Mouse (Mus musculus) E14TG2a.4 (cell line): ENCODE measurements around the gene Bud23.

ENCODE experiments used
- H3K27me3 ChIP-seq: 2 replicates; pipeline ENCODE4 v1.6.1; 2014; ENCODE audit warnings: low read length, control low read depth; ENCODE audit not compliant: insufficient read depth
- H3K36me3 ChIP-seq: 2 replicates; pipeline ENCODE4 v1.6.1; 2014; ENCODE audit warnings: low read length, control low read depth; ENCODE audit not compliant: insufficient read depth
- H3K4me1 ChIP-seq: replicated peaks from 2 replicates; pipeline ENCODE4 v1.6.1; 2014; ENCODE audit warnings: low read depth, low read length, control low read depth
- H3K4me3 ChIP-seq: replicated peaks from 2 replicates; pipeline ENCODE4 v1.5.1; 2014; ENCODE audit warnings: mild to moderate bottlenecking, low read length
- H3K9me3 ChIP-seq: 2 replicates; pipeline ENCODE4 v1.6.1; 2014; ENCODE audit warnings: low read length, control low read depth
- CTCF ChIP-seq: conservative IDR thresholded peaks from 2 replicates; pipeline ENCODE4 v1.5.1; 2014; ENCODE audit warnings: low read length
- NANOG ChIP-seq: IDR thresholded peaks from 2 replicates; pipeline ENCODE4 v1.6.1; 2014; ENCODE audit warnings: borderline replicate concordance, low read length, mixed read lengths
- POU5F1 ChIP-seq: IDR thresholded peaks from 2 replicates; pipeline ENCODE4 v1.6.1; 2014; ENCODE audit warnings: low read length, borderline replicate concordance

The Bud23 gene

GRCm38 (mm10) chr5:135037946-135038345 is 26.8 kb downstream of the Bud23 start:
- Histone ChIP-seq H3K36me3 (peaks cover 15% of the 10 kb centered on the region; the same call in 1 of the 2 replicates), H3K4me3 (no peak overlapping the region), H3K9me3 (peaks cover 10% of the 10 kb centered on the region), H3K27me3 (no peaks in the 10 kb centered on the region), H3K4me1 (peaks cover 77% of the 10 kb centered on the region)
- TF ChIP-seq CTCF (no peak), POU5F1 (no peak), NANOG (no peak)

GRCm38 (mm10) chr5:135035608-135036359 is 29.0 kb downstream of the Bud23 start:
- Histone ChIP-seq H3K4me3 (no peak overlapping the region), H3K9me3 (peaks cover 10% of the 10 kb centered on the region), H3K27me3 (no peaks in the 10 kb centered on the region), H3K4me1 (peaks cover 67% of the 10 kb centered on the region), H3K36me3 (peaks cover 15% of the 10 kb centered on the region; the same call in 1 of the 2 replicates)
- TF ChIP-seq POU5F1 (no peak), NANOG (no peak), CTCF (no peak)

- Histone ChIP-seq H3K4me3 (no peak overlapping the region), H3K9me3 (peaks cover 10% of the 10 kb centered on the region), H3K36me3 (peaks cover 15% of the 10 kb centered on the region; the same call in 1 of the 2 replicates), H3K27me3 (no peaks in the 10 kb centered on the region), H3K4me1 (peaks cover 62% of the 10 kb centered on the region)
- TF ChIP-seq NANOG (no peak), CTCF (peak; percentile 82), POU5F1 (no peak)
Measured at GRCm38 (mm10) chr5:135034593-135034992, 30.2 kb downstream of the Bud23 start.

- Histone ChIP-seq H3K4me3 (no peak overlapping the region), H3K9me3 (peaks cover 10% of the 10 kb centered on the region), H3K36me3 (no peaks in the 10 kb centered on the region), H3K27me3 (no peaks in the 10 kb centered on the region; the same call in 1 of the 2 replicates), H3K4me1 (peaks cover 56% of the 10 kb centered on the region)
- TF ChIP-seq CTCF = no peak
- TF ChIP-seq NANOG = no peak
- TF ChIP-seq POU5F1 = no peak
Measured at GRCm38 (mm10) chr5:135032581-135032980, 32.2 kb downstream of the Bud23 start.

- Histone ChIP-seq H3K4me3 (peak overlapping the region; percentile 41), H3K4me1 (peaks cover 56% of the 10 kb centered on the region), H3K27me3 (peaks cover 26% of the 10 kb centered on the region), H3K9me3 (peaks cover 3% of the 10 kb centered on the region; the same call in 1 of the 2 replicates), H3K36me3 (no peaks in the 10 kb centered on the region)
- TF ChIP-seq NANOG = no peak
- no peak for TF ChIP-seq CTCF
- no peak for TF ChIP-seq POU5F1
Measured at GRCm38 (mm10) chr5:135029007-135029854, 35.5 kb downstream of the Bud23 start.

GRCm38 (mm10) chr5:135025899-135026298 is 38.9 kb downstream of the Bud23 start:
- peaks cover 32% of the 10 kb centered on the region for H3K27me3 ChIP-seq
- H3K4me1 ChIP-seq = peaks cover 61% of the 10 kb centered on the region
- H3K9me3 ChIP-seq = no peaks in the 10 kb centered on the region
- H3K36me3 ChIP-seq = no peaks in the 10 kb centered on the region
- H3K4me3 ChIP-seq = no peak overlapping the region
- TF ChIP-seq CTCF = peak; percentile 15; the same call in 1 of the 2 replicates
- no peak for TF ChIP-seq NANOG
- TF ChIP-seq POU5F1 = no peak

- Histone ChIP-seq H3K27me3 (peaks cover 32% of the 10 kb centered on the region), H3K36me3 (no peaks in the 10 kb centered on the region), H3K9me3 (no peaks in the 10 kb centered on the region), H3K4me3 (peak overlapping the region; percentile 93), H3K4me1 (peaks cover 54% of the 10 kb centered on the region)
- TF ChIP-seq CTCF (no peak), NANOG (no peak), POU5F1 (no peak)
Measured at GRCm38 (mm10) chr5:135024665-135025224, 40.0 kb downstream of the Bud23 start.

GRCm38 (mm10) chr5:135023344-135024173 is 41.2 kb downstream of the Bud23 start, which contains the start of gene Stx1a:
Gene Stx1a (plus strand): TSS chr5:135023482.
- no peaks in the 10 kb centered on the region for H3K36me3 ChIP-seq
- H3K4me3 ChIP-seq = peak within 1 kb of the TSS; percentile 93
- no peak for TF ChIP-seq POU5F1
- no peak for TF ChIP-seq NANOG
- no peak for TF ChIP-seq CTCF
- H3K9me3 ChIP-seq = no peaks in the 10 kb centered on the region
- H3K4me1 ChIP-seq = peaks cover 47% of the 10 kb centered on the region
- H3K27me3 ChIP-seq = peaks cover 32% of the 10 kb centered on the region
